Mouse (Mus musculus) cerebellum, postnatal 10 days (tissue): ENCODE data around the gene Galns.
A peak's percentile ranks its signal among the peaks of the same experiment; 100 is the strongest.
"Not testable (repeated sequence)": the region's sequence is repeated elsewhere in the genome, so short reads cannot be mapped to it uniquely, and the experiment has no call there.

Source experiments
- DNase-seq, 2 experiments: peaks; one replicate each; pipeline ENCODE4 v3.0.0; 2021; ENCODE audit warnings: mixed read lengths in 2 of 2

Galns gene

DNA sequence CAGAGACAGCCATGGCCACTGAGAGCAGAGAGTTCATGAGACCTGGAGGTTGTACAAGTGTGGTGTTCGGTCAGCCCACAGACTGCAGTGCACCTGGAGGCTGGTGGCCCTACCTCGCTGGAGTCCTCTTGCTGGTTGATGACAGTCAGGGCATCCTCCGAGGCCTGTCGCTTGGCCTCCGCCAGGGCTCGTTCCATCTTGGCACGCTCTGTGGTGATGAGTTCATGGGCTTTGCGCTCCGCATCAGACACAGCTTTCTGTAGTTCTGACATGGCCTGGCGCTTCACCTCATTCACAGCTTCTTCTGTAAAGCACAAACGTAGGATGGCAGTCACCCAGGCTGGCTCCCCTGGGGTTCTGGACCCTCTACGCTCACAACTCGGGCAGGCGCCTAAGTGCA is 21.9 kb upstream of the Galns start:
- peak in 1 of 2 experiments; percentile 40 for DNase-seq

DNA sequence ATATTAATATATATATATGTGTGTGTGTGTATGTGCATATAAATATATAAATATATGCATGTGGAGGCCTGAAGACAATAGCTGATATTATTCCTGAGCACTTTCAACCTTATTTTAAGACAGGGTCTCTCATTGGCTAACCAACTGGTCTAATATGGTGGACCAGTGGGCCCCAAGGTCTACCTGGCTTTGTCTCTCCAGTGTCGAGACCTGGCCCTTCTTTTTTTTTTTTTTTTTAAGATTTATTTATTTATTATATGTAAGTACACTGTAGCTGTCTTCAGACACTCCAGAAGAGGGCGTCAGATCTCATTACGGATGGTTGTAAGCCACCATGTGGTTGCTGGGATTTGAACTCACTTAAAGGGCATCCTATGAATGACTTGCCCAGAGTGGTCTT is 20.9 kb upstream of the Galns start:
- not testable (repeated sequence) for DNase-seq

DNA sequence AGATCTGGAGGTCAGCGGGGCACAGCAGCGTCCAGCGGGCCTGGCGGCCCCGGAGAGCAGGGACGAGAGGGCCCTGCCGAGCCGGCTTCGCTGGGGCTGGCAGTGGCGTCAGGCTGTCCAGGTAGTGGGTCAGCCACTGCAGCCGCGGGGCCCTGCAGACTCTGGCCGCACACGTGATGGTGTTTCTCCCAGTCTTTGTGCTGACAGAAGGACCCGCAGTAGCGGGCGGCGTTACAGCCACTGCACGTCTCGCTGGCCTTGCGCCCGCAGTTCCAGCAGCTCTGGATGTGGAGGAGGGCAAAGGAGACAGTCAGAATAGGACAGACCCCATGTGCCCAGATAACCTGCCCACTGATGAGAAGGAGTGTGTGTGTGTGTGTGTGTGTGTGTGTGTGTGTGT is 19.4 kb upstream of the Galns start:
- peak; percentile 65 to 70 for DNase-seq

DNA sequence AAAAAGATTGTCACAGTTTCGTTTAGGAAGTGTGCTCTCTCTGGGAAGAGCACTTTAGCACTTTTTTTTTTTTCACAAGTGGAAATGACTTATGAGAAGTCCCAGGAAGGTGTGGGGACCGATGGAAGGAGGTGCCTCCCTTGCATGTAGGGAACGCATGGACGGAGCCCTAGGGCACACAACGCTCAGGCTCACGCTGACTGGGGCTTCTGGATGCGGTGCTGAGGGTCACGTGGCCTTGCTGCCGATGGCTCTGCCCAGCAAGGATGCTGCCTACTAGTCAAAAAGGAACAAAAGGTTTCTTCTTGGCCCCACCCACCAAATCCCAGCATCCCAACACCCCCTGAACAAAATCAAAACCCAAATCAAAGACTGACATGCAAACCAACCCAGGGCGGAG is 18.1 kb upstream of the Galns start:
- no peak for DNase-seq

DNA sequence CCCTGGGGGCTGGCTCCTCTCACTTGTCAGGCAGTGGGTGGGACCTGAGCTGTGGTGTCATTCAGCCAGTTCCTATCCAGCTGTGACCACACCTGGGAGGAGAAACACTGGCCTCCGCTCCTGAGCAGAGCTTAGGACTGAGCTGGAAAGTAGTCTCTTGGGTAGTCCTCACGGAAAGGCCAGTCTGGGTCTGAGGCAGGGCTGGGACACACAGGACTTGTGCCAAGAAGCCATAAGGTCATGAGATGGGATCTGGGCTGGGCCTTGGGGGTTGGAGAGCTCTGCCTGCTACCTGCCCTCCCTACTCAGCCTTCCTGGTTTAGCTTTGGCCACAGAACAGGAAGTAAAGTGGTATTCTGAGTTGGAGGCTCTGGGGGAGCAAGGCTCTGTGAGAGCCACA is 15.6 kb upstream of the Galns start:
- DNase-seq, result peak in 1 of 2 experiments; percentile 48

DNA sequence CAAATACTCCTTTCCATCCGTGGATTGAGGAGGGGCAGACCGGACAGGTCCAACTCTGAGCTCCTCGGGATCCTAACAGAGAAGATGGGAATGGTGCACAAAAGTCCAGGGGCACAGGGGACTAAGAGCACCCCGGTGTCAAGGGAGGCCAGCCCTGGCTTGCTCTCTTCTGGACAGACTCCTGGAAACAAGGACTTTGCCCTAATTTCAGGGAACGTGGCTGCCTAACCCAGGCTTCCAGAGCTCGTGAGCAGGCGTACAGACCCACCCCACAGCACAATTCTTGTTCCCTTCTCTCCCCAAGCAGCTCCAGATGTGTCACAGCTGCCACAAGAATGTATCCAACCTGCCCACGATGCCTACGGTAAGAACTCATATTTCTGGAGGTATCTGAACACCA is 14.5 kb upstream of the Galns start:
- no peak for DNase-seq

DNA sequence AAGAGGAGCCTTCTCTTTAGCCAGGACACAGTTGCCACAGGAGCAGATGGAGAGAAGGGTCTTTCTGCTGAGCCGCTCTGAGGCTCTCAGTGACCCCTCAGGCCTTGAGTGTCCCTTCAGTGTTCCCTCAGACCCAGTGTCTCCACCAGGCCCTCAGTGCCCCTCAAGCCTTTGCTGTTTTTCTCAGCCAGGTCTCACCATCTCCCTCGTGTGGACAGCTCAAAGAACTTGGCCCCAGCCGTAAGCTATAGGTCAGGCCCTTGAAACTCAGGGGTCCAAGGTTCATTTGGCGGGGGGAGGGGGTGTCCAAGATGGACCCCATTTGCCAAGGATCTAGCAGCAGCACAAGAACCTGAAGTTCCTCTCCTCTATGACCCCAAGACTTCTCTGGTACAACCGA is 13.4 kb upstream of the Galns start:
- DNase-seq, result peak in 1 of 2 experiments; percentile 36

DNA sequence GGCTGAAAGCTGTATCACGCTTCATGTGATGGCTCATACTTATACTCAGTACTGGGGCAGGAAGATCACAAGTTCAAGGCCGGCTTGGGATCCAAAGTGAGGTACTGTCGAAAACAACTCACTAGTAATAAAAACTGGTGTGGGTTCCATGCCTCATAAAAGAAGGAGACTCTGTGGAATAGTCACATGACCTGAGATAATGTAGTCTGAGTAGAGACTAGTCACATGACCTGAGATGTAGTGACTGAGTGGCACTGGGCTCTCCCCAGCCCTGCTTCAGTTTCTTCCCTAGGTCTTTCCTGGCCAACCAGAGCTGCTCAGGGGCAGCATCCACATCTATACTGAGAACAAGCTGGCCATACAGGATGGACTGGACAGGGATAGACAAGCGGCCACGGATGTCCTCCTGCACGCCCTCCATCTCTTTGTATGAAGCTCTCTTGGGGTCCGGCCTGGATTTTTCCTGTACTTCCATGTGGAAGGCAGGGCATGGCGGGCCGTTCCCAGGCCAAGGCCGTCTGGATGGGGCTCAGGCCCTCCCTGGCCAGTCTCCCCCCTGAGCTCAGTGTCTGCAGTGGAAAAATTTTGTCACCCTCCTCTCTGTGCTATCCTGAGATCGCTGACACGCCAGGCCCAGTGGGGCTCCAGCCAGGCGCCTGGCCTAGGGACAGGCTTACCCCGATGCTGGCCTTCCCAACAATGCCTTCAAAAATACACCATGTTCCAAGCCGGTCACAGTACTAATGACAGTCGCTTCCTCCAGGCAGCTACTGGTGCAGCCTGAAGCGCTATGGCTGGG is 12.8 kb upstream of the Galns start:
- peak in 1 of 2 experiments; percentile 21 for DNase-seq

DNA sequence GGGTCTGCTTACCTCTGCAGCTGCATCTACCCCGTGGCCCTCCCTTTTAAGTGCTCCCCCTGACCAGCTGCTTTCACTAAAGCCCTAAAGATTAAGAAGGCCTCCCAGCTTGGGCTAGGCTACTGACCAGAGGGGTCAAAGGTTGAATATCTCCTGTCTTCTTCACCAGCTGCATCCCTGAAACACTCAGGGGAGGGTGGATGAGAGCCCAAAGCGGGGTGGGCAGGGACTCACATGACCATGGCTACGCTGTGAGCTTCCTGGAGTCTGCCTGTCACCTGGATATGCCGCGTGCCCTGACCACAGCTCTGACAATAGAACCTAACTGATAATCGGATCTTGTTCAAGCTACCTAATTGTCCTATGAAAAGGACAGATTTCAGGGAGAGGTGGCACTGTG is 11.5 kb upstream of the Galns start, which contains the start of gene Pabpn1l:
Gene Pabpn1l (minus strand): TSS at position 13 of the 400 bp plus-strand sequence.
- DNase-seq, result no peak

DNA sequence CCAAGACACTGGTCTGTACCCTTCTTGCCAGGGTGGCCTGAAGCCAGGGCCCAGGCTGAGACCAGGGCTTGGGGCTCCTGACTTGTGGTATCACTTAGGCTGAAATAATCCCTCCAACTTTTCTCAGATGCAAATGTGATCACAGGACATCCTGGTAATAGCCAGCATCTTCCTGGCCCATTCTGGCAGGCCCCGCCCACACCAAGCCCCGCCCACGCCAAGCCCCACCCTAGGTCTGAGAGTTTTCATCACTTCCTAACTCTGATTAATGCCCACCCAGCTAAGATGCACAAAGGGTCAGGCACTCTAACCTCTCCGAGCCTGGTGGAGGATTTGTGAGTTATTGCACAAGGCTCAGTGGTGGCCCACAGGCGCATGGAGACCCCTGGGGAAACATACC is 9.2 kb upstream of the Galns start:
- peak; percentile 17 to 29 for DNase-seq

DNA sequence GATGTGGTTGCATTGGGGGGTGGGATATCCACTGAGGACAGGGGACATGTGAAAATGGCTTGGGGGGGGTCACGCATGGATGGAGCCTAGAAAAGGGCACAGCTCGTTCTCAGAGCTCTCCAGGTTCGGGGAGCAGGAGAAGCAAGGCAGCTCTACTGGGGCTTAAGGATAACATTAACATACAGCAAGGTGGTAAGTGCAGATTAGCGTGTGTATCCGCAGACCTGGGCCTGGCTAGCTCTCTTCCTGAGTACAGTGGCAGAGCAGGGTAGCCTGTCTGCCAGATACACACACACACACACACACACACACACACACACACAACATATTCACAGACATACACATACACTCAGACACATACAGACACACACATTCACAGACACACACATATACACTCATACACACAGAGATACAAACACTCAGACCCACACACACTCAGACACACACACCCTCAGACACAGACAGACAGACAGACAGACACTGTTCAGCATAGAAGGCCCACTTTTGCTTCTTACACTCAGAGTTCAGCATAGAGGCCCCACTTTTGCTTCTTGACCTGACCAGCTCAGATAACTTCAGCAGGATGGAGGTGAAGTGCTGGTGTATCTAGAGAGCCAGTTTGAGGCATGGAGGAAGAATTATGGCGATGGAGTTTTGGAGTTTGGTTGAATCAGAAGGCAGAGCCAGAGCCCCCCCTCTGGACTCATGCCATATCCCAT is 7.6 kb upstream of the Galns start:
- DNase-seq, result peak in 1 of 2 experiments; percentile 31

DNA sequence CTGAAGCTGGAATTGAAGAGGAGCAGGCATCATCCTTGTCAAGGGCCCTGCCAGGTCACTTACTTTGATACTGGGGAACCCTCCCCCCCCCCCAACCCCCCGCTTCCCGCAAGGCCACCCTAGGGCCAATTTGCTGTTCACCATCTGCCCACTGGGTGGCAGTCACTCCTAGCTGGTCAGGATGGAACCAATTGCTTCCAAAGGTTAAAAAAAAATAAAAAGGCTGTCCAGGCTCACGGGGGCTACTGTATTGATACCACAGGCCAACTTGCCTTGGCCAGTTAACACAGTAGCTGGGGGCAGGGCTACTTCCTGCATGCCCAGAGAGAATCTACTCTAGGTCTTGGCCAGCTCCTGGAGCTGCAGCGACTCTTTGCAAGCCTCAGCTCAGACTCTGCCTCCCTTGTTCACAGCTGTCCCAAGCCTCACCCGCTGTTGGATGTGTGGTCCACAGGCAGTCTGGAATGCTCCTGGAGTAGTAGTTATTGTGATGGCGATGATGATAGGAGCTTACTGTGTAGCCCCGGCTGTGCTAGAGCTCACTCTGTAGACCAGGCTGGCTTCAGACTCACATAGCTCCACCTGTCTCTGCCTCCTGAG is 6.8 kb upstream of the Galns start:
- peak; percentile 93 to 94 for DNase-seq

DNA sequence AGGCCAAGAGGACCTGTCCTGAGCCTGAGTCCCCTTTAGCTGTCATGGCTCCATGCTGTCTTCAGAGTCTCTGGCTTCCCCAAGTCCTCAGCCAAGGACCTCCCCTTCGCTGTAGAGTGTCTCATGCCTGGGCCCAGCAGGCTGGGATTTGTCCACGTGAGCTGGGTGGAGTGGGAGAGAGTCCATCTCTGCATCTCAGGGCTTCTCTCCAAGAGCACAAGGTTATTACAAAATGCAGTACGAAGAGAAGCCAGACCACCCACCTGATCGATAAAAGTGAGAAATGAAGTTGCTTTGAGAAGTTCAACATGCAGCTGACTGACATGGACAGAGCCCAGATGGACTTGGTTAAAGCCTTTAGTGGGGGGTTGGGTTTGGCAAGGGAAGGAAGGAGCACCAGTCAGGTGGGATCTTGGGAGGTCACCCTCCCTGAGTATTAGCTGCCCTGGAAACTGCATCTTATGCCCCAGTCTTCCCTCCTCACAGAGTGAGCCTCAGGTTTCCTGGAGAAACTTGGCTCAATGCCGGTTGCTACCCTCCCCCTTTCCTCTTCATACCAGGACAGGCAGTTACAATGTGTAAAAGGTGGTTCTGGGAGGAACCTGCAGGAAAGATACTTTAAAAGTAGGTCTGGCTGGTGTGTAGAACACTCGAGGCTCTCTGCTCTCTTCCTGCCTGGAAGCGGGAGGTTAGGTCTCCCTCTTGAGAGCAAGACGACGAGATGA is 5.1 kb upstream of the Galns start:
- no peak for DNase-seq

DNA sequence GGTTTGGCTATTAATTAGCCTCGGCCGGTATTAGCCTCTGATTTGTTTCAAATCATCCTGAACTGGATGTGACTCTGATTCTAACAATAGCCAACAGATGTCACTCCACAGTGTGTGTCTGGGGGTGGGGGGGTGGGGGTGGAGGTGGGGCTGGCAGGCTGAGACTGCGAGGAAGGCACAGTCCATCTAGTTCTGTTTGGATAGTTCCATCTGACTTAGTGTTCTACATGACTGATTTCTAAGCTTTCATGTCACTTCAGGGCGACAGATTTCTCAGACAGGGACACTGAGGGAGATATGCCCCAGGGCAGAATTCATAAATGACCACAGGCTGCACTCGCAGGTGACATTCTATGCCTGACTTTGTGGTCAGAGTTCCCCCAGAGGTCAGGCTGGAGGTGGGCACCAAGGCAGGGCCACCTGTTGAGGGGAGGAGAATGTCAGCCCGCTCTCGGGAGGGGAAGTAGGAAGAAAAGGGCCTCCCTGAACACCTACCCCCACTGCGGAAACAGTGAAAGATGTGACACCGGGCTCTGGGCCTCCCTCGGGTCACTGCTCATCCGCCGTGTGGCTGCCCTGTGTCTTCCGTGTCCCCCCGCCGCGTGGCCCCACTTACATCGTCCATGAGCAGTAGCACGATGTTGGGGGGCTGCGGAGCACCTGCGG is 518 bp downstream of the Galns start:
- peak in 1 of 2 experiments; percentile 74 for DNase-seq

DNA sequence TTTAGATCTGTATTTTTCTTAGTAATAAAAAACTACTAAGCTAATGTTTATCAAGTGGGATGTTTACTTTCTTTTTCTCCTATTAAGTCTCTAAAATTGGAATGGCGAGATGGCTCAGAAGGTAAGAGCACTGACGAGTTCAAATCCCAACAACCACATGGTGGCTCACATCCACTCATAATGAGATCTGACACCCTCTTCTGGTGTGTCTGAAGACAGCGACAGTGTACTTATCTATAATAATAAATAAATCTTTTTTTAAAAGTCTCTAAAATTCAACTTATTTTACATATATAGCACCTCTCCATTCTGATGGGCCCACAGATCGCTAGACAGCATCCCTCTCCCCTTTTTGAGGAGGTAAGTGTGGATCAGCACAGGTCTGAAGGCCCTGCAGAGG is 1.1 kb downstream of the Galns start:
- DNase-seq, result no peak

DNA sequence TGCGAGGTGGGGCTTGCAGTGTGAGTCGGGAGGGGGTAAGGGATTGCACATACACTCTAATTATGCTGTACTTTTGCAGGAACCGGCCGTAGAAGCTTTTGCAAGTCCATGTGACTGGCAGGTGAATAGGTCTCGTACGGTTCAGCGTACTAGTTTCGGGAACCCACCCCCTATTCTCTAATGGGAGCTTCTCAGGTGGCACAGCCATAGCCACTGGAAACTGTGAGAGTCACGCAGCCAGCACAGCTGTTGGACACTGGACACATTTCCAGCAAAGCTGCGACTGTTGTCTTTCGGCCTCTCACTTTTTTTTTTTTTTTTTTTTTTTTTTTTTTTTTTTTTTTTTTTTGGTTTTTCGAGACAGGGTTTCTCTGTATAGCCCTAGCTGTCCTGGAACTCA is 4.5 kb downstream of the Galns start:
- DNase-seq, result no peak

DNA sequence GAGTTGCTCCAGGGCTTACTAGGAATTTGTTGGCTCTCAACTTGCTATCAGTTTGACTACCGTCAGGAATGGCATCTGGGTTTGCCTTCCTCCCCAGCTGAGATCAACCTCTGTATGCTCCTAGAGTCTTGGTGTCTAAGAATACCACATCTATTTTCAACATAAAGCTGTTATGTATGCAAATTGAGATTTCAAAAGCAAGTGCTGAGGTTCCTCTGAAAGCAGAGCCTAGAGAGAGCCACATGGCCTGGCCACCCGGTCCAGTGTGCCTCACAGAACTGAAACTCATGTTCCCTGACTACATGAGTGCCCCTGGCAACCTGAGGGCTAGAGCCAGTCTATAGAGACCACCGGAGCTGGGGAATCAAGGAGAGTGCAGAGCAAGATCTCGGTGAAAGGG is 5.9 kb downstream of the Galns start:
- no peak for DNase-seq

DNA sequence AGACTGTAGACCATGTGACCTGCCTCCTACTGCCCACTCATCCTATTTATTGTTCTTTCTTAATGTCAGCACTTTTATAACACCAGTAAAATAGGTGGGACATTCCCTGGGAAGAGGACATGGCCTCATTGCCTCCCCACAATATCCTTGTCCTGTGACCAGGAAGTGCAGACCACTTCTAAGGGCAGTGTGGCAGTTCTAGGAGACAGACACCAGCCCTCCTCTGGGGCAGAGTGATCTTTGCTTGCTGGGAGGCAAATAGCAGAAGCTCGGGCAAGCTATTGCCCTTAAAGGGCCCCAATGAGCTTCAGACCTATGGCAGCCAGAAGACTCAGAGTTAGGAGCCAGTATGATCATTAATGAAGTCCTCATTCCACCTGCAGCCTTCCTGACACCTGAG is 6.6 kb downstream of the Galns start:
- DNase-seq, result no peak

DNA sequence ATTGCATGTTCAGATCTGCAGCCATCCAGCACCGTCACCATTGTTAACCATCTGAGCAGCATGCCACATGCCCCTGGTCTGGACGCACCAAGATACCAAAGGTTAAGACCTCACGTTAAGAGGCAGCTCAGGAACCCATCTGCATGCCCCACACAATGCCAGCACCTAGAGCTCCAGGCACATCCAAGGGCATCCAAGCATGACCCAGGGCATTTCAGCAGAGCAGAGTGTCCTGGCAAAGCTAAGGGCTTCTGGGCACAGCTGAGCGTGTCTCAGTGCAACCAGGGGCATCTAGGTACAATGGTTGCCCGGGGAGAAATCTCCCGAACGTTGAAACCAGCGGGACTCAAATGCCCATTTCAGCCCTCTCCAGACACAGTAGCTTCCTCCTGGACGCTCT is 10.6 kb downstream of the Galns start:
- DNase-seq, result no peak

DNA sequence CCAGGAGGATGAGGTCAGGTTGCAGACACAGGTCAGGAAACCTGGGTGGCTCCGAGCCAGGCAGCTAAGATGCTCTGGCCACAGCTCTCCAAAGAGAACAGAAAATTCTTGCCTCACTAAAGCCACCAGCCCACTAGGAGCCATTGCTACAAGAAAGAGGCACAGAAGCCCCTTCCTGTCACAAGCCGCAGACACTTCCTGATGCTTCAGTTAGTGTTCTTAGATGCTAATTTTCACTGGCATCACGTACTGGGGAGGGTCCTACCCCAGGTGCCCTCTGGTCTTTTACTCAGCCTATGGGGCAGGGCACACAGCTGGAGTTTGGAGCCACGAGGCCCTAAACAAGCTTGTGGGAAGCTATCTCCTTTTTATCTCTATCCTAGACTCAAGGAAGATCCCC is 15.2 kb downstream of the Galns start:
- DNase-seq, result no peak

DNA sequence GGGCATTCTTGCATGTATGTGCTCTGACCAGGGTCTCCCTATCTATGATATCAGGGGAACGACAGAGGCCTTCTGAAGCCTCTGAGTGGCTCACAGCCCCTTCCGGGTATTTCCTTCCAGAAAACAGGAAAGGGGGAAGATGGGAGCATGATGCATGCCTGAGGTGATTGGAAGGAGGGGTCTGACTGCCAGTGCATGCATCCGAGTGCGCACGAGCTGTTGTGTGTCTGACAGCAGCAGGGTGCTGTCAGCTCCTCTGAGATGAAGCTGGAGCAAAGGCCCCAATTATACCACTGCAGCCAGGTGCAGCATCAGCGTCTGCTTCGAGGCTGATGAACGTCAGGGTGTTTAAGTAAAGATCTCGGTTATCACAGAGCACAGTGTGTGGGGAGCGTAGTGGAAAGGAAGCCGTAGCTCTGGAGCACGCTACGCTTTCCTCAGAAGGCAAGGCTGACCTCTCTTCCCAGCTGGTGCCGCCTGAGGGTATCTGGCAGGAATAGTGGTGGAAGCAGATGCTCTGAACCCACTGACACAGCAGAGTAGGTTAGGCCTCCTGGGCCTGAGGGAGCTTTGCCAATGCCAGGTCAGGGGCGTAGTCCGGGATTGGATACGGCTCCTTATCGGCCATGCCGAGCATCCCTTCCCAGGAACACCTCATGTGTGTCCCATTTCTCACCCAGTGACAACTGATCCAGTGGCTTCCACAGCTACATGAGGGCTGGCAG is 17.3 kb downstream of the Galns start:
- peak; percentile 75 to 78 for DNase-seq

DNA sequence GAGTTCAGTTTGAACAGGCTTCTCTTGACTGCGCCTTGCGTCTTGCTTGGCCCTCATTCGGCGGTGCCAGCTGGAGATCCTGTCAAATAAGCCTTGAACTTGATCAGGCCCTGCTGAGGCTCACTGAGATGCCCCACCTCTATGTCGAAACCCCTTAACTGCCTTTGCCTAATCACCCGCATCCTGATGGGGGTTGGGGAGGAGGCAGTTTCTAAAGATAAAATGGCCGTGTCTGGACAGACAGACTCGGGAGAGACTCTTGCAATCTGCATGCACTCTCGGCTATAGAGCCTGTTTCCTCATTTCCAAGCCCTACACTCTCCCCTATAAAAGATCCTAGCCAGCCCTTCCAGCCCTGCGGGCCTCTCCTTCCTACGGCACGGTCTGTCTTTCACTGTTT is 18.0 kb downstream of the Galns start:
- DNase-seq, result peak in 1 of 2 experiments; percentile 28
